Mouse (Mus musculus) cortical plate, adult 2 months (tissue): ENCODE data around the gene Pex1. TPM values are rescaled to one million over a fixed set of nuclear protein-coding genes. Genes with fewer than 3 reads are reported as not detected.
"Not testable (repeated sequence)": the region's sequence is repeated elsewhere in the genome, so short reads cannot be mapped to it uniquely, and the experiment has no call there.

Experiments
- H3K27ac ChIP-seq: fragments of 200-500 bp; 2 replicates; pipeline ENCODE4 v1.5.1; 2012; ENCODE audit warnings: low read length, control low read depth, inconsistent platforms; ENCODE audit not compliant: insufficient read depth
- H3K4me1 ChIP-seq: fragments of 200-500 bp; 2 replicates; pipeline ENCODE4 v1.6.1; 2011; ENCODE audit warnings: low read length; ENCODE audit not compliant: control insufficient read depth, insufficient read depth
- H3K4me3 ChIP-seq: fragments of 200-500 bp; 2 replicates; pipeline ENCODE4 v1.5.1; 2011; ENCODE audit warnings: mild to moderate bottlenecking, low read length, control low read depth; ENCODE audit not compliant: insufficient read depth
- CTCF ChIP-seq: fragments of 200-500 bp; IDR thresholded peaks from 2 replicates; pipeline ENCODE4 v1.5.1; 2011; ENCODE audit warnings: mild to moderate bottlenecking, control low read depth, low read length; ENCODE audit not compliant: insufficient read depth; ENCODE audit errors: extremely low read depth
- POLR2A ChIP-seq: fragments of 200-500 bp; IDR thresholded peaks from 2 replicates; pipeline ENCODE4 v1.6.1; 2011; ENCODE audit warnings: mild to moderate bottlenecking, low read length, control low read depth; ENCODE audit not compliant: insufficient read depth; ENCODE audit errors: extremely low read depth
- polyA plus RNA-seq: library from polyadenylated mRNA; depleted of rRNA; stranded (reverse); fragments of >200 nt; gene quantifications from 2 replicates; pipeline ENCODE4 v1.2.3, GENCODE M21; 2012

Gene Pex1
- polyA plus RNA-seq, 1 experiment: 26.7 TPM

DNA sequence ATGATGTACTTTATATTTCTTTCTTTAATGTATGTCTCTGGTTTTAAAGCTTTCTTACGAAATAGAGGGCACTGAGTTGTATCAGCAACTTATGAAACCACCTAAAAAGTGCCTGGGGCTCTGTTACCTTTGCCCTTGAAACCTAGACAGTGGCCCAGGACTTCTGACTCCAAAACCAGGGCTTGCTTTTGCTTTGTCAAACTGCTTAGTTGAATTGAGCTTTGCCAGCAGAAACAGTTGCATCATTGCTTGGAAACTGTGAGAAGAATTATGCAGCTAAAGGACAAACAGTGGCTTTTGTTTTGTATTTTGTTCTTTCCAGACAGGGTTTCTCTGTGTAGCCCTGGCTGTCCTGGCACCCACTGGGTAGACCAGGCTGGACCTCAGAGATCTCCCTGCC is 4.4 kb downstream of the Pex1 start:
- peaks cover 1% of the 10 kb centered on the region; the same call in 1 of the 2 replicates for H3K4me1 ChIP-seq
- TF ChIP-seq POLR2A (no peak), CTCF (no peak)
- H3K4me3 ChIP-seq: no peak overlapping the region
- no peak overlapping the region for H3K27ac ChIP-seq

- TF ChIP-seq CTCF (no peak), POLR2A (no peak)
- Histone ChIP-seq H3K4me3 (no peak overlapping the region), H3K4me1 (peaks cover 1% of the 10 kb centered on the region; the same call in 1 of the 2 replicates), H3K27ac (no peak overlapping the region)
These were observed 4.9 kb downstream of the Pex1 start for GRCm38 (mm10) chr5:3600790-3601189.

DNA sequence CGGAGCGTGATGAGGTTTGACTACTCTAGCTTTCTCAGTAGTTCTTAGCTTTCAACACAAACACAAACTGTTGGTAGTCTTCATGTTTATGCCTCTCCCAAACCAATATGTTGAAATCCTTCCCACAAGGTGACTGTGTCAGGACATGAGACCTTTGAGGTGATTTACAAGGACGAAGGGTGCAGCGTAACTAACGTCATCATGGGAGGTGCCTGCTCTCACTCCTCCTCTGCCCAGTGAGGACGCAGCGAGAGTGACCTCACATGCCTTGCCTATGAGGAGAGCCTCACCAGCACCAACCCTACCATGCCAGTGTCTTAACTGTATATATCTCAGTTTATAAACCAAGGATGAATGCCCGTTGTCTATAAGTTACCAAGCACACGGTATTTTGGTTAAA is 11.2 kb downstream of the Pex1 start:
- Histone ChIP-seq H3K4me3 (no peak overlapping the region), H3K27ac (no peak overlapping the region), H3K4me1 (no peaks in the 10 kb centered on the region)
- TF ChIP-seq POLR2A (no peak), CTCF (no peak)

- TF ChIP-seq CTCF (no peak), POLR2A (no peak)
- H3K4me1 ChIP-seq: no peaks in the 10 kb centered on the region
- H3K27ac ChIP-seq: no peak overlapping the region
- no peak overlapping the region for H3K4me3 ChIP-seq
These were observed 13.4 kb downstream of the Pex1 start for GRCm38 (mm10) chr5:3609241-3609640.

DNA sequence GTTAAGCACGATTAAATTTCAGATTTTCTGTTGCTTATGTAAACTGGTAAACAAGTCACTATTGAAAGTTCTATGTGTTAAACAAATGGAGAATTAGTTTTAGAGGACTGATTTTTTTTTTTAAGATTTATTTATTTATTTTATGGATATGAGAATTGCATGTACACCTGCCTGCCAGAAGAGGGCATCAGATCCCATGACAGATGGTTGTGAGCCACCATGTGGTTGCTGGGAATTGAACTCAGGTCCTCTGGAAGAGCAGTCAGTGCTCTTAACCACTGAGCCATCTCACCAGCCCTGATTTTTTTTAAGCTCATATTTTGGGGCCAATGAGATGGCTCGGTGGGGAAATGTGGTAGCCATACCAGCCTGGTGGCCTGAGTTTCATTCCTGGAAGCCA is 16.0 kb downstream of the Pex1 start:
- H3K4me1 ChIP-seq, H3K27ac ChIP-seq, H3K4me3 ChIP-seq: not testable (repeated sequence)

GRCm38 (mm10) chr5:3620486-3620885 is 24.6 kb downstream of the Pex1 start:
- Histone ChIP-seq H3K4me1 (no peaks in the 10 kb centered on the region), H3K27ac (no peak overlapping the region), H3K4me3 (no peak overlapping the region)
- TF ChIP-seq POLR2A (no peak), CTCF (no peak)

- Histone ChIP-seq H3K4me3 (no peak overlapping the region), H3K27ac (no peak overlapping the region), H3K4me1 (no peaks in the 10 kb centered on the region)
- TF ChIP-seq POLR2A (no peak), CTCF (no peak)
These were observed 34.2 kb downstream of the Pex1 start for GRCm38 (mm10) chr5:3630055-3630454.

GRCm38 (mm10) chr5:3631512-3632271 is 35.8 kb downstream of the Pex1 start:
- no peak overlapping the region for H3K4me3 ChIP-seq
- no peak for TF ChIP-seq POLR2A
- no peak for TF ChIP-seq CTCF

GRCm38 (mm10) chr5:3632285-3632684 is 36.4 kb downstream of the Pex1 start:
- H3K4me3 ChIP-seq: no peak overlapping the region
- H3K27ac ChIP-seq: no peak overlapping the region
- TF ChIP-seq POLR2A: no peak
- no peak for TF ChIP-seq CTCF
- H3K4me1 ChIP-seq: no peaks in the 10 kb centered on the region

More at GRCm38 (mm10) chr5:3631512-3632271, 35.8 kb downstream of the Pex1 start:
- Histone ChIP-seq H3K4me1 (no peaks in the 10 kb centered on the region), H3K27ac (no peak overlapping the region)

DNA sequence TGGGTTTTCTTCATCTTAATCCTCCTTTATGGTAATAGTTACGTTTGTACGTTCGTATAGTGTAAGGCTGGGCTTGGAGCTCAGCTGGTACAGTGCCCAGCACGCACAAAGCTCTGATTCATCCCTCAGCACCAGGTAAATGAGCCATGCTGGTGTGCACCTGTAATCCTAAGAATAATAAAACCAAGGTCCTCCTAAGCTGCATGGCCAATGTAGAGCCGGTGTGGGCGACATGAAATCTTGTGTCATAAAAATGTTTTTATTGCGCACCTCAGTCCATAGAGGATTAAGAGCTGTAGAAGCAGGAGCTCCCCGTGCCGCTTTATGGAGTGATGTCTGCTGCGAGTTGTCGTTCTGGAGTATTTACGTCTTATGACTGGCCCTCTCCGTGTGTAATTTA is 37.4 kb downstream of the Pex1 start:
- no peak overlapping the region for H3K27ac ChIP-seq
- H3K4me3 ChIP-seq: no peak overlapping the region
- TF ChIP-seq CTCF (no peak), POLR2A (no peak)
- H3K4me1 ChIP-seq: no peaks in the 10 kb centered on the region
